18 mouse cellular contexts compared by ENCODE assay signal in genomic region chr7:27281717-27282116, GRCm38 (mm10). TPM values are rescaled to one million over a fixed set of nuclear protein-coding genes. Genes with fewer than 3 reads are reported as not detected.
"Had no signal": no experiment of that assay in that cellular context is flagged by ENCODE, and none has a peak within 500 bp of the region (broad histone marks: within the 10 kb centered on the region; RNA-seq: fewer than 3 reads in every experiment).

No protein-coding gene starts in this region.

- ATAC-seq: inflammation-experienced regulatory T-cells, adult 6 months; liver, postnatal 0 days; lung, postnatal 0 days; midbrain, embryonic 15.5 days had no signal

- H3K4me3 ChIP-seq: layer of hippocampus, adult 2 months; midbrain, embryonic 12.5 days; midbrain, embryonic 15.5 days; neural tube, embryonic 12.5 days; neural tube, embryonic 15.5 days; stomach, embryonic 15.5 days had no signal

- H3K9me3 ChIP-seq: midbrain, embryonic 12.5 days; midbrain, embryonic 15.5 days; neural tube, embryonic 12.5 days; neural tube, embryonic 15.5 days; stomach, embryonic 15.5 days had no signal

- H3K4me1 ChIP-seq: neural tube, embryonic 12.5 days had no signal

- DNase-seq: layer of hippocampus, adult 9-11 months; liver, postnatal 0 days; lung, embryonic 14.5 days; retina, postnatal 1 day; right cerebral cortex, postnatal 25 days; spleen, adult 18-20 months; thymus, postnatal 25 days had no signal

- H3K27me3 ChIP-seq: midbrain, embryonic 15.5 days had no signal

- H3K27ac ChIP-seq: layer of hippocampus, adult 2 months; liver, embryonic 14.5 days; macrophage; midbrain, embryonic 12.5 days; midbrain, embryonic 15.5 days; neural tube, embryonic 12.5 days; neural tube, embryonic 15.5 days; stomach, embryonic 15.5 days had no signal

- H3K9ac ChIP-seq: liver, embryonic 14.5 days; liver, postnatal 0 days; lung, embryonic 14.5 days; midbrain, embryonic 12.5 days; midbrain, embryonic 15.5 days; neural tube, embryonic 12.5 days; neural tube, embryonic 15.5 days; stomach, embryonic 15.5 days had no signal

- H3K4me2 ChIP-seq: liver, embryonic 11.5 days; lung, embryonic 14.5 days; midbrain, embryonic 12.5 days; midbrain, embryonic 15.5 days; neural tube, embryonic 12.5 days; neural tube, embryonic 15.5 days; stomach, embryonic 15.5 days had no signal

RNA-seq across cellular contexts. Expression of gene Ltbp4, which starts 55.8 kb away (rescaled TPM):
- polyA plus RNA-seq: macrophage had no signal
